Mouse (Mus musculus) 416B (cell line): ENCODE measurements around the gene Kif12.

Source experiments
- DNase-seq: peaks from one replicate; pipeline ENCODE4 v3.0.0; 2011; ENCODE audit warnings: low read depth

The Kif12 gene

DNA sequence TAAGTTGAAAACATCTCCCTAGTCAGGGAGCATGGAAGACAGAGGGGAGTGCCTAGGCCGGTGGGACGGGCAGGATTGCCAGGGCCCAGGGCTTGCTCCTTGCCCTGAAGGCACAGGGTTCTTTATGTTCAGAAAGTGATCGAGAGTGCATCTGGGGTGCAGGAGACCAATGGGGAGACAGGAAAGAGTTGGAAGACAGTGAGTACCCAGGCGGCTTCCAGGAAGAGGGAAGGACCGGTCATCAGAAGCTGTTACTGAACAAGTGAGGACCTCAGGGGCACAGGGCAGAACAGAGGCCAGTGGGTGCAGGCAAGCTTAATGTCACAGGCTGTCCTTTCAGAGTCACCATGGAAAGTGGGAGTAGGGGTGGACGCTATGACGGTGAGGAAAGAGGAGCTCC lies 13.7 kb downstream of the Kif12 start:
- no peak for DNase-seq

DNA sequence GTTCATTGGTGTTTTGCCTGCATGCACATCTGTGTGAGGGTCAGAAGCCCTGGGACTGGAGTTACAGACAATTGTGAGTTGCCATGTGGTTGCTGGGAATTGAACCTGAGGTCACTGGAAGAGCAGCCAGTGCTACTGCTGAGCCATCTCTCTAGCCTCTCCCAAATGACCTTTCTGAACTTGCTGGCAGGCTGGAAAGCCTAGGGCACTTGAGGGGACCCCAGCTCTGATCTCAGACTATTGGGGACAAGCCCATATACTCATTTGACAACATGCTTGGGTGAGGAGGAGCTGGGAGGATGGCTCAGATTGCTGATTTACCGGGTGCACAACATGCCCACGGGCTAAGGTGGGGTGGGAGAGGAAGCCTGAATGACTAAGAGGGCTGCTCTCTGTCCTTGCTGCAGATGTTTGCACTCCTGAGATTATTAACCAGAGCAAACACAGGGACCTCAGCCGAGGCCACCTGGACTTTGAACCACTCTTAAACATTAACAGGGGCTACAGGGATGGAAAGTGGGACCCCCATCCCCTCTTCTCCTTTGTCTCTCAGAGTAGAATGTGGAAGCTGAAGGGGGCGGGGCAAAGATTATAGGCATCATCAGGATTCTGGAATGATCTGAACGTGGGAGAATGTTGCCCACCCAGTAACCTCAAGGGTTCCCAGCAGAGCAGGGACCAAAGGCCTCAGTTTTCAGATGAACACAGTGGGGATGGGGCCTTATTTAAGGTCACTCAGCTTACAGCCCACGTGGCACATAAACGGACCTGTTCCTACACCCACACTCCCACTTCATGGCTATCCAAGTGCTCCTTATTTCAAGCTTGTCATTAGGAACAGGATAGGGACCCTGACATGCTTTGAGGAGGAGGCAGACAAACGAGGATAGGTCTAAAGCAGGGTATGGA lies 15.0 kb downstream of the Kif12 start:
- no peak for DNase-seq

DNA sequence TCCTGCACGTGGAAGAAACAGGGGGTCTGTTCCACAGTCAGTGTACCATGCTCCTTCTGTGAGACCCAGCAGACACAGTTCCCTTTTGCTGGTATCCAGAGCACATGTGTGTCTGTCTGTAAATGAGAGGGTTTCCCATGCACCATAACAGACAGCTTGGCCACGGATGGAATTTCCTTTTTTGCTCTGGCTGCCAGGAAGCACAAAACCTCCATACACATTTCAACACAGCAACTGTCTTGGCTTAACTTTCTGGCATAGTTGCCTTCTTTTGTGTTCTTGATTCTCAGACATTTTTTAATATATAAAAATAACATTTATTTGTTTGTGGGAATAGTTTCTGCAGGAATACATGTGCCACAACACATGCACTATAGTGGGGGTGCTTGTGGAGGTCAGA lies 16.3 kb downstream of the Kif12 start:
- DNase-seq = no peak

DNA sequence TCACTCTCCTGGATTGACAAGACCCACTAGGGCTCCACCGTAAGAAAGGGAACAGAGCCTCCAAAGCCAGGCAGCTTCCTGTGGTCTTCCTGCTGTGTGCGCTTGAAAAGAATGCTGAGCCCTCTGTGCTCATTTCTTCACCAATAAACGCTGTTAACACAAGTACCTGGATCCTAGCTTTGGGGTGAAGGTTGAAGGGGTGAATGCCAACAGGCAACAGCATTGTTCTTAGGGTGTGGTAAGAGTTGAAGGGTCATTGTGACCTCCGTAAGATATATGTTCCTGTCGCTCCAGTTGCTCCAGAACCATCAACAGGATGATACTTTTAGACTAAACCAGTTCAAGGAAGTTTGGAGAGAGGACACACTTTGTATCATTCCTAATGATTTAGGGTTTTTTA lies 17.2 kb downstream of the Kif12 start, which contains the start of gene Ambp:
Gene Ambp (minus strand): TSS at position 101 of the 400 bp plus-strand sequence.
- no peak for DNase-seq

DNA sequence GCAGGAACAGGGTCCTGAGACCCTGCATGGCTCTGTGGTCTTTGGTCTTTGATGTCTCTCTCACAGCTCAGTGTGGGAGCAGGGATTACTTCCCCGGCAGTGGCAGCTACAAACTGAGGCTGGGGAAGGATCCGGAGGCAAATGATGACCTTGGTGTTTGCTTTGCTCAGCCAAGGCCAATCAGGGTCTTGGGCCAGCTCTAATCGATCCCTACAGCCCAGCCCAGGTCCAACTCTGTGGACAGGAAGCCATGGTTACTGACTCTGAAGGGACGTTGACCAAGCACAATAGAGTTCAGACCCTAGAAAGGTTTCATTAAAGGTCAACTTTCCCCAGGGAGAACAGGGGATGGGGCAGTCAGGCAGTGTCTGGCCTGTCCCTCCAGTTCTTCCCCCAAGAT lies 17.9 kb downstream of the Kif12 start:
- DNase-seq = no peak

DNA sequence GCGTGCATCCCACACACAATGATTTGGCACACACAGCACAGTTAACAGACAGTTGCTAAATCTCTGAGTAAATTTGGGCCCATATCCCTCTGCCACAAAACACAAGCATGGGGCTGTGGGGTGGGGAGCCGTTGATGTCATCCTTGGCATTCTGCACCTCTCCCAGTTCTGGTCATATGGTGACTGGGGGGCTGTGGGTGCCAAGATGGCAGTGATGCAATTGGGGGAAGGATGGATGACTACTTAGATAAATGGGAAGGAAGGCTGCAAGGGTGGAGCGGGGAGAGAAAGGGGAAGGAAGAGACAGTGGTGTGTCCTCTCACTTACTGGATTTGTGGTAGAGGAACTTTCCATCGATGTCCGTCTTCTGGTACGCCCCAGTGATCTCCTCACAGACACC lies 20.8 kb downstream of the Kif12 start:
- DNase-seq = no peak

DNA sequence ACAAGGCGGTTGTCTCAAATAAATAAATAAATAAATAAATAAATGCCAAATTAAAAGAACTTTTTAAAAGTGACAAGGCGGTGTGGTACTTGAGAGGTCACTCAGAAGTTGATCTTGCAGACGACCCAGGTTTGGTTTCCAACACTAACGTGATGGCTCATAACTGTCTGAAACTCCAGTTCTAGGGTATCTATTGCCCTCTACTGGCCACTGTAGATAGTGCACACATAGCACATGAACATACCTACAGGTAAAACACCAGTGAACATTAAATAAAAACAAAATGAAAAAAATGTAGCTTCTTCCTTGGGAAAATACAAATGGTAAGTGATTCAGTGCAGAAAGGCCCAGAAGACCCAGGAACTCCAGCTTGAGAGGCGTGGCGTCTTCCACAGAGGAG lies 24.7 kb downstream of the Kif12 start:
- DNase-seq = no peak

DNA sequence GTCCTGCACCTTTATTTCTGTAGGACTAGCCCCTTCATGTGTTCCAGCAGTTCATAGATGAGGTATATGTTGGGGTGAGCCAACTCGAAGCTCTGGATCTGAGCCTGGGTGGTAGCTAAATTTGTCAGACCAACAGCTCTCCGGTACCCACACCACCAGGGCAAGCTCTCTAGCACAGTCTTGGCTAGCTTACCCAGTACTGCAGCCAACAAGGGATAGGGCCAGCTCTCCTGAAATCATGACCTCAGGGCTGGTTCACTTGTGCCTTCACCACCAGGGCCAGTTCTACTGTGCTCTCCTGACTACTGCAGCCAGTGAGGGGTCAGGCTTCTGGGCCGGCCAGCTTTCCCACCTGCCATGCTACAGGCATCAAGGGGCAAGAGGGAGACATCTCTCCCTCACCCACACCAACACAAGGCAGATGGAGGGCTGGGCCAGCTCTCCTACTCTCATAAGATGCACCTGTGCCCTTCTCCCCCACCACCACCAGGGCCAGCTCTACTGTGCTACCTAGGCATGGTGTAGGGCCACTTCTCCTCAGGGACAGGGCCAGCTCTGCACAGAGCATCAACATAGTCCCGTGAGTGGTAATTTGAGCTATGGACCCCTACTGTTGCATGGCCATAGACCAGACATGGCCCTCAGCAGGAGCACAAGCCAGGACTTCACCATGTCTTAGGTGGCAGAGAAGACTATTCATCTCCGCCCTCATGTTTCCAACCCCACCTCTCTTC lies 41.9 kb downstream of the Kif12 start:
- DNase-seq = no peak

DNA sequence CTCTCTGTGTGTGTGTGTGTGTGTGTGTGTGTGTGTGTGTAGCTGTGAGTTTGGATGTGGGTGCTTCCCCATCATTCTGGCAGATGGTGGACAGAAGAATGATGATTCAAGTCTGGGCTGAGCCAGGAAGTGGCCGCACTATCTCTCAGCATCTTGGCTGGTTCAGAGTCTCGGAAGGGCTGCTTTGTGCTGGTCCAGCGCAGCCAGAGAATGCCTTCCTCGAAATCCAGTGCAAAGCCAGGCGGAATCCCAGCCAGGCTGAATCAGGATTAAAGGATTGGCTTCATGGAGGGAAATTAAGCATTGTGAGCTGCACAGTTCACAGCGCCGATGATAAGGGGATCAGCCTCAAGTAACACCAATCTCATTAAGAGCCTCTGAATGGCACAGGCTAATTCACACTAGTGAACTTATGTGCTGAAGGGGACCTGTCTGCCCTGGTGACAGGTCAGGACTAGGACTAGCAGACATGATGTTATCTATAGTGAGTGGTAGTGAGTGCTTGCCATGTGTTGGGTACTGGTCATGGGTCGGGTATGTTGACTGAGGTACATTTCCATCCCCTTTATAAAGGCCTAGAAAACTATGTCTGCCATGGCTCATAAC lies 47.0 kb downstream of the Kif12 start:
- DNase-seq = no peak

DNA sequence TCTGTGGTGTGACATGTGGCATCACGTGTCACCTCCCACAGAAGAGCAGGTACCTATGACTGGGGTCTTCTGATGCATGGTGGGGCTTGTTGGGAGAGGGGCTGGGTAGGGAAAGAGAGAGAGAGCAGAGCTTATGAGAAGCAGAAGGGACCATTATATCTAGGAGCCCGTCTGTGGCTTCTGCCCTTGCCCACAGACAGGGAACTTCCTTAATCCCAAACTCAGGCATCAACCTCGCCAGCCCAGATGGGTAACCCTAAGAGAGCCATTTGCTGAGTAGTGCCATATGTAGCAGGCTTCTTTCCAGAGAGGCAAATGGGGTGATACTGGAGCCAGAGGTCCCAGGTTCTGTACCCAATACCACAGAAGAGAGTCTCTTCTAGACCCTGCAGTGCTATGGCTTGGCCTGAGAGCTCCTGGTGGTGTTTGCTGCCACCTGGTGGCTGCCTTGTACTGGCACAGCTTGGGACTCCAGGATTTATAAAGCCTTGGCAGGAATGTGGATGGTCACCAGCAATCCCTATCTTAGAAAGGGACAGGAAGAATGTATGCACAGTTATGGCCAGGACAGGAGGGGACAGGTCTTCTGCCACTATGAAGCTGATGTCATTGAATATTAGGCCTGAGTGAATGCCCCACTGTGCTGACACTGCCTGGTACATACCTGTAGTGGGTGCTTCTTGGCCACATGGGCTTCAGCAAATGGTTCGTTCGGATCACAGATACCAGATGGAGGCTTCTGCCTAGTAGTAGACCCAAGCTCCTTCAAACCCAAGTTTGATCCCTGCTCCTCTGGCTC lies 53.1 kb downstream of the Kif12 start:
- peak; percentile 65 for DNase-seq
